Mouse (Mus musculus) neural tube, embryonic 11.5 days (tissue): ENCODE data around the gene Ier5l. TPM values are rescaled to one million over a fixed set of nuclear protein-coding genes. Genes with fewer than 3 reads are reported as not detected.

Experiments
- ATAC-seq: fragments of 200-750 bp; cut with Nextera tagmentation; 2 replicates; pipeline ENCODE4 v1.8.0; 2017; ENCODE audit warnings: moderate number of reproducible peaks, mild to moderate bottlenecking, moderate TSS enrichment, moderate library complexity; ENCODE audit not compliant: insufficient read depth, low FRiP score, low TSS enrichment
- DNase-seq: peaks from one replicate; pipeline ENCODE4 v3.0.0-alpha.2; 2015; ENCODE audit warnings: low spot score
- H3K27ac ChIP-seq: fragments of 300-500 bp; sonication (generic); 2 replicates; pipeline ENCODE4 v1.5.1; 2014; ENCODE audit warnings: low read depth, mild to moderate bottlenecking, low read length
- H3K27me3 ChIP-seq: fragments of 300-500 bp; sonication (generic); 2 replicates; pipeline ENCODE4 v1.6.1; 2014; ENCODE audit warnings: mild to moderate bottlenecking, low read length, mixed read lengths; ENCODE audit not compliant: control insufficient read depth, insufficient read depth
- H3K36me3 ChIP-seq: fragments of 300-500 bp; sonication (generic); 2 replicates; pipeline ENCODE4 v1.6.1; 2014; ENCODE audit warnings: mild to moderate bottlenecking, low read length, moderate library complexity, mixed read lengths; ENCODE audit not compliant: control insufficient read depth, insufficient read depth
- H3K4me1 ChIP-seq: fragments of 300-500 bp; sonication (generic); 2 replicates; pipeline ENCODE4 v1.6.1; 2014; ENCODE audit warnings: low read length, mixed read lengths; ENCODE audit not compliant: control insufficient read depth, insufficient read depth
- H3K4me2 ChIP-seq: fragments of 300-500 bp; sonication (generic); 2 replicates; pipeline ENCODE4 v1.6.1; 2014; ENCODE audit warnings: low read depth, mild to moderate bottlenecking, moderate library complexity
- H3K4me3 ChIP-seq: fragments of 300-500 bp; sonication (generic); 2 replicates; pipeline ENCODE4 v1.5.1; 2014; ENCODE audit warnings: low read depth, low read length
- H3K9ac ChIP-seq: fragments of 300-500 bp; sonication (generic); 2 replicates; pipeline ENCODE4 v1.6.1; 2014; ENCODE audit warnings: mild to moderate bottlenecking, low read length
- H3K9me3 ChIP-seq: fragments of 300-500 bp; sonication (generic); 2 replicates; pipeline ENCODE4 v1.6.1; 2016; ENCODE audit warnings: low read length; ENCODE audit not compliant: control insufficient read depth
- WGBS: fragments of 180-500 bp; shearing (Covaris S2); extraction: QIAGEN DNeasy Blood & Tissue Kit; methylation state at CpG from one replicate; pipeline ENCODE4 v1.1.7; 2014; 5-methylcytosine and 5-hydroxymethylcytosine counted together
- polyA plus RNA-seq: library from polyadenylated mRNA; unstranded; fragments of >200 nt; fragmentation: Nextera tagmentation; extraction: Ambion mirVana; gene quantifications from 2 replicates; pipeline ENCODE4 v1.2.1, GENCODE M21; 2014

Ier5l gene
- polyA plus RNA-seq, 1 experiment from 2014 or later = 10.5 TPM

DNA sequence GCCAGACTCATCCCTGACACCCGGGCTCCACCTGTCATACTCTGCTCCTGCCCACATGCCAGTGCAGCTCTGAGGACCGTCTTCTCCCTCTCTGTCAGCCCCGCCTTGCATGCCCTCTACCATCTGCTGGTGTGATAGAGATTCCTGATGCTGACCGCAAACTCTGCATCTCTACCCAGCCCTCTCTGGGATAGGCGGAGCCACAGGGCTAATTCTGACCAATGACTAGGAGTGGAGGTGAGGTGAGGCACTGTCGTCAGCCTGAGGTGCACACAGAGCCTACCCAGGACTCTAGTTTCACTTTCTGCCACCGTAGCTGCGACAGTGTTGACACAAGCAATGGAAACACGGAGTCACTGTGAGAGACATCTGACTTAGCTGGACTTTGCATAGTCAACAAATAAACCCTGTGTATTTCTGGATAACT lies 10.1 kb downstream of the Ier5l start:
- Histone ChIP-seq H3K9me3 (no peaks in the 10 kb centered on the region), H3K27me3 (no peaks in the 10 kb centered on the region), H3K4me3 (no peak overlapping the region; the same call in 1 of the 2 replicates), H3K4me2 (peak overlapping the region; percentile 32), H3K4me1 (peaks cover under 1% of the 10 kb centered on the region; the same call in 1 of the 2 replicates), H3K27ac (no peak overlapping the region), H3K9ac (peak overlapping the region; percentile 5; the same call in 1 of the 2 replicates), H3K36me3 (no peaks in the 10 kb centered on the region)
- WGBS = 4% methylated on average over 9 of the region's 9 CpGs
- ATAC-seq (peak; percentile 65; the same call in 1 of the 2 replicates), DNase-seq (peak; percentile 59)

DNA sequence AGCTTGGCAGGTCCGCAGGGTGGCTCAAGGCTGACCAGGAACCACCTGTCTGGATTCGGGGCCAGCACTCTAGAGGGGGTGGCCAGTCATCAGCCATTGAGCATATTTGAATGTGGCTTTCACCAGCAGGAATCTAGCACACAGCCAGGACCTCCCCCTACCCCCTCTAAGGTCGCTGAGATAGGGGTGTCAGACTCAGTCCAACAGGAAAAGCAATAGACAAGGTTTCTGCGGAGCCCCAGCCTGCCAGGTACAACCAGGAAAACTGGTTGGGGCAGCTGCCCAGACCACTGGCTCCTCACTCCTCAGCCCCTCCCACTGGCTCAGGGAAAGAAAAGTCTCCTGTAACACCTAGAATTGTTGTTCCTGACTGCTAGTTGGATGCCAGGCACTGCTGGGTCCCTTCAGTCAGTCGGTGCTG lies 10.7 kb downstream of the Ier5l start:
- Histone ChIP-seq H3K9ac (no peak overlapping the region; the same call in 1 of the 2 replicates), H3K4me2 (no peak overlapping the region; the same call in 1 of the 2 replicates), H3K27ac (no peak overlapping the region), H3K9me3 (no peaks in the 10 kb centered on the region), H3K4me3 (no peak overlapping the region), H3K27me3 (no peaks in the 10 kb centered on the region), H3K36me3 (no peaks in the 10 kb centered on the region), H3K4me1 (no peaks in the 10 kb centered on the region)
- no peak for ATAC-seq
- 27% methylated on average over 5 of the region's 5 CpGs for WGBS
- DNase-seq = no peak

DNA sequence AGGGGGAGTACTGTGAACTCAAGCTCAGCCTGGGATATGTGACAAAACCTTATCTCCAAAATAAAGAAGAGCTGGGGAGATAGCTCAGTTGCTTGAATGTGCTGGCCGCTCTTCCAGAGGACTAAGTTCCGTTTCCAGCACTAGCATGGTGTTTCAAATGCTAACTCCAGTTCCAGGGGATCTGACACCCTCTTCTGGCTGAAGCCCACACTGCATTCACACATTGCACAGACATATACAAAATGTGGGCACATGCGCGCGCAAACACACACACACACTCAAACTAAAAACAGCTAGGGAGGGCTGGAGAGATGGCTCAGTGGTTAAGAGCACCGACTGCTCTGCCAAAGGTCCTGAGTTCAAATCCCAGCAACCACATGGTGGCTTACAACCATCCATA lies 14.8 kb downstream of the Ier5l start:
- no peak overlapping the region for H3K9ac ChIP-seq
- no peak overlapping the region for H3K4me3 ChIP-seq
- no peak overlapping the region for H3K27ac ChIP-seq
- WGBS = 87% methylated on average over 6 of the region's 6 CpGs
- no peaks in the 10 kb centered on the region for H3K27me3 ChIP-seq
- ATAC-seq (no peak), DNase-seq (no peak)
- H3K4me1 ChIP-seq = no peaks in the 10 kb centered on the region
- H3K4me2 ChIP-seq = no peak overlapping the region
- no peaks in the 10 kb centered on the region for H3K36me3 ChIP-seq
- no peaks in the 10 kb centered on the region for H3K9me3 ChIP-seq

DNA sequence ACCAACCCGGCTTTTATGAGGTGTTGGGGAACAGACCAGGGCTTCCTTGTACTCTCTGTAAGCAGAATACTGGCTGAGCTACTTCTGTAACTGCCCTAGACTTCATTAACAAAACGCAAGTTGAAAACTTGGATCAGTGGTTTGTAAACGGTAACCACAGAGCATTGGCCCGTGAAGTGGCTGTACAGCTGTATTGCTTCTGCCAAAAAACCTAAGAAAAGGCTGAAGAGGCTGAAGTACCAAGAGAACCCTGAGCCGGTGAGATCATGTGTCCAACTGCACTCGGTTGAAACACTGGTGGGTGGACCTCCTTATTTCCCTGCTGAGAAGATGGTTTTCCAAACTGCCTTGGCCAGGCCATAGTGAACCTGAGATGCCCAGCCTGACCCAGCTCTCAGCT lies 15.7 kb downstream of the Ier5l start:
- Histone ChIP-seq H3K27me3 (no peaks in the 10 kb centered on the region), H3K27ac (no peak overlapping the region), H3K4me2 (no peak overlapping the region), H3K9ac (no peak overlapping the region), H3K4me1 (no peaks in the 10 kb centered on the region), H3K4me3 (no peak overlapping the region), H3K9me3 (no peaks in the 10 kb centered on the region), H3K36me3 (no peaks in the 10 kb centered on the region)
- ATAC-seq (no peak), DNase-seq (no peak)
- 85% methylated on average over 6 of the region's 6 CpGs for WGBS

DNA sequence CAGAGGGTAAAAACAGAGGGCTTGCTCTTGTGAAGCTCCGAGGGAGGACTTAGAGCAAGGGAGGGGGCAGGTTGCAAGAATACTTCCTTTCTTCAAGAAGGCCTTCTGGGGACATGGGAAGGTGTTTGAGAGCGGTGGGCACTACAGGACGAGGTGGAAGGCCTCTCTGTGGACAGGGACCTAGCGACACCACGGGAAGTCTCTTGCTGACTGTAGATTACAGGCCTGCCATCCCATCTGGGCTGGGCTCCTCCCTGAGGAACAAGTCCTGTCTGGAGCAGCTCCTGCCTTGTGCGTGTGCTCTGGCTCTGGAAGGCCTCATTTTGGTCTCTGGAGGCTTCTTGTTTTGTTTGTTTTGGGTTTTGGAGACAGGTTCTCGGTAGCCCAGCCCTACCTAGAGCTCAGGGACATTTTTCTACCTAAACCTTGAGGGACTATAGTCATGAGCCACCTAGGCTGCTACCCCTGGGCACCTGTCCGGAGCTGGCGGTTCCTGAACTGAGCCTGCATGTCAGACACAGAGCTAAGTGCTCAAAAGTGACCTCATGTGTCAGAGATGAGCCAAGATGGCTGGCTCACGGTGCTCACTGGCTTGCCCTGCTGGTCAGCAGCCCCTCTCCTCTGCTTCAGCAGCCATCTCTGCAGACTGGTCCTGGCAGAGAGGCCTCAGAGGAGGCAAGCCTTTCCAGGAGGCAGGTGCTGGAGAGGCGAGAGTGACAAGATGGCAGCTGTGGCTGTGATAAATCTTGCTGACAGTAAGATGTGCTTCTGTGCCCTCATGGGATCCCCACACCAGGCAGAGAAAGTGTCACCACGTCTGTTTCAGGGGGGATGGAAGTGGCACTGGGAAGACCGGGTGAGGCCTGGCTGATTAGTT lies 17.7 kb downstream of the Ier5l start:
- ATAC-seq (no peak), DNase-seq (no peak)
- Histone ChIP-seq H3K9me3 (no peaks in the 10 kb centered on the region), H3K27me3 (no peaks in the 10 kb centered on the region), H3K4me1 (no peaks in the 10 kb centered on the region), H3K4me3 (no peak overlapping the region), H3K27ac (peak overlapping the region; percentile 62), H3K4me2 (no peak overlapping the region), H3K9ac (peak overlapping the region; percentile 18; the same call in 1 of the 2 replicates), H3K36me3 (no peaks in the 10 kb centered on the region)
- WGBS = 69% methylated on average over 13 of the region's 13 CpGs

DNA sequence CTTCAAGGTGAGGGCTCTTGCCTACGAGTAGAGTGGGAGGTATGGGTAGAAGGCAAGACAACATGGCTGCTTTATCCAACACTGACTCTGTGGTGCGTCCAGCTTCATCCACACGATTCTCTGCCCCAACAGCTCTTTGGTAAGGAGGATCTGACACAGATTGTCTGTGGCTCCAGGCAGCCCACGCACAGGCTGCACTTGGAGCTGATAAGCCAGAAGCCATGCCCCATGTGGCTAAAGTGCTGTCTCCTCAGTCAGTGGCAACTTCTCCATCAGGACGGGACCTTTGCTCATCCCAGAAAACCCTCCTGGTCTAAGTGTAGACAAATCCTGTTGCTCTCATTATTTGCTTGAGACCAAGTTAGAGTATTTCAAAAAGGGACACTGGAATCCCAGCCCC lies 19.4 kb downstream of the Ier5l start:
- Histone ChIP-seq H3K27ac (no peak overlapping the region), H3K4me2 (no peak overlapping the region), H3K9ac (no peak overlapping the region), H3K4me3 (no peak overlapping the region), H3K9me3 (no peaks in the 10 kb centered on the region), H3K27me3 (no peaks in the 10 kb centered on the region), H3K36me3 (0 out of 2 replicates have a peak, but pooled peaks cover 2% of the 10 kb centered on the region), H3K4me1 (no peaks in the 10 kb centered on the region)
- ATAC-seq (no peak), DNase-seq (no peak)
- WGBS = 89% methylated on average over 5 of the region's 5 CpGs

DNA sequence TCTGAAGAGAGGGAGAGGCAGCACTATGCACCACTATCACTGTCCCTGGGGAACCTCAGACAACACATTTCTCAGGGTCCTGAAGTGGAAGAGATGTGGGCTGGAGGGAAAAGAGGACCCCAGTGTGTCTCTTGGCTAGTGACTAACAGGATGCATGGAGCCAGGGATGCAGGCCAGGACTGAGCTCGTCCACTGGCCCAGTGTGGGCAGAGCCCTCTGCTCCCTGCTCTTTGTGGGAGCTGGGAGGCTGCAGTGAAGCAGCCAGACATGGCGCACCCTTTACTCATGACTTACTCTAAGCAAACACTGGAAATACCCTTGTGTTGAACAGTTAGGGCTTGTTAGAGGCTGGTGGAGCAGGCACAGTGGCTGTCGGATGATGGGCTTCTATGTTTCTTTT lies 20.4 kb downstream of the Ier5l start:
- 89% methylated on average over 3 of the region's 3 CpGs for WGBS
- no peak for DNase-seq
- H3K9me3 ChIP-seq = no peaks in the 10 kb centered on the region
- H3K9ac ChIP-seq = no peak overlapping the region
- H3K27ac ChIP-seq = no peak overlapping the region
- ATAC-seq = no peak
- H3K4me2 ChIP-seq = no peak overlapping the region
- no peaks in the 10 kb centered on the region for H3K4me1 ChIP-seq
- no peaks in the 10 kb centered on the region for H3K27me3 ChIP-seq
- H3K4me3 ChIP-seq = no peak overlapping the region
- peaks cover 2% of the 10 kb centered on the region; the same call in 1 of the 2 replicates for H3K36me3 ChIP-seq

DNA sequence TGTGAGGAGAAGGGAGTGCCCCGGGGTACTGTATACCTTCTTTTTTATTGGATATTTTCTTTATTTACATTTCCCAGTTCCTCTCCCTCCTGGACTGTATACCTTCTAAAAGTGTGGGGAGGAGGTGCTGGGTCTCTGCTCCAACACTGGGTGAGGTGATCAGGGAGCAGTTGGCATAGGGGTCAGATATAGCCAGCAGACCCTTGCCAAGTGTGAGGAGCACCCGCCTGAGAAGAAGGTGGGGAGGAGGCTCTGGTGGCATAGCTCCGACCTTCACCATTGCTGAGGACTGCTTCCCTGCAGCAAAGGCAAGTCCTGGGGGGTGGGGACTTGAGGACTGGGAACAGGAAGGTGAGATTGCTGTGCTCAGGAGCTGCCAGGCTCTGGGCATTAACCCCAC lies 22.5 kb downstream of the Ier5l start:
- no peak overlapping the region for H3K4me3 ChIP-seq
- ATAC-seq = no peak

DNA sequence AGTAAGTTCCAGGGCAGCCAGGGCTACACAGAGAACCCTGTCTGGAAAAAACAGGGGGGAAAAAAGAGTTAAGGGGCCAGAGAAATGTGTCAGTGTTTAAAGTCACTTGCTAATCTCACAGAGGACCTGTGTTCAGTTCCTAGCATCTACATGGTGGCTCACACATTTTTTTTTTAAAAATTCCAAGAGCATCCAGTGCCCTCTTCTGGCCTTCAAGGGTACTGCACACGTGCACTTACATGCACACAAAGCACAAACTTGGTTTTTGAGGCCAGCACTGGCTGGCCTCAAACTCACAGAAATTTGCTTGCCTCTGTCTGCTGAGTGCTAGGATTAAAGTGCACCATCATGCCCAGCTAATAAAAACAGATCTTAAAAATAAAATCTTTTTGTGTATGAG lies 23.5 kb downstream of the Ier5l start:
- DNase-seq (no peak), ATAC-seq (no peak)
- Histone ChIP-seq H3K9ac (no peak overlapping the region), H3K4me2 (no peak overlapping the region), H3K36me3 (peaks cover 6% of the 10 kb centered on the region; the same call in 1 of the 2 replicates), H3K27me3 (no peaks in the 10 kb centered on the region), H3K27ac (no peak overlapping the region), H3K4me3 (no peak overlapping the region), H3K4me1 (peaks cover 4% of the 10 kb centered on the region), H3K9me3 (no peaks in the 10 kb centered on the region)
- 59% methylated on average over 1 of the region's 1 CpGs for WGBS

More for the DNA sequence above, 22.5 kb downstream of the Ier5l start:
- Histone ChIP-seq H3K9ac (no peak overlapping the region), H3K9me3 (no peaks in the 10 kb centered on the region), H3K4me1 (no peaks in the 10 kb centered on the region), H3K36me3 (peaks cover 4% of the 10 kb centered on the region; the same call in 1 of the 2 replicates), H3K27me3 (no peaks in the 10 kb centered on the region), H3K4me2 (no peak overlapping the region), H3K27ac (no peak overlapping the region)
- WGBS = 89% methylated on average over 3 of the region's 3 CpGs
- no peak for DNase-seq
